Mouse (Mus musculus) MEL (cell line): ENCODE measurements at regions not wholly inside any gene's neighbourhood (a gene's known extent, or its start where the extent isn't known, plus 50 kb on each side); places are given as distances from the start of the nearest gene placed in this dataset.
A peak's percentile ranks its signal among the peaks of the same experiment; 100 is the strongest.

Experiments
- DNase-seq: peaks from one replicate; pipeline ENCODE4 v3.0.0; 2011; ENCODE audit warnings: low read depth, low spot score
- H3K27ac ChIP-seq: 2 replicates; pipeline ENCODE4 v1.5.1; 2012; ENCODE audit warnings: low read depth, mild to moderate bottlenecking, control low read depth, low read length, moderate library complexity; ENCODE audit not compliant: control insufficient read depth
- H3K27me3 ChIP-seq, 2 experiments: fragments of 150-350 bp in 1 of 2; sonication (generic) in 1 of 2; 2 replicates each; pipeline ENCODE4 v1.6.1; 2012; ENCODE audit warnings: low read length in 2 of 2, mild to moderate bottlenecking in 2 of 2, improper control_type of control experiment in 1 of 2, moderate library complexity in 1 of 2; ENCODE audit not compliant: insufficient read depth in 2 of 2, control insufficient read depth in 1 of 2
- H3K36me3 ChIP-seq, 2 experiments: 2 replicates each; pipeline ENCODE4 v1.6.1; 2012 to 2014; ENCODE audit warnings: low read length in 2 of 2, improper control_type of control experiment in 1 of 2, inconsistent platforms in 1 of 2, mild to moderate bottlenecking in 1 of 2; ENCODE audit not compliant: insufficient read depth in 2 of 2, control insufficient read depth in 1 of 2
- H3K4me1 ChIP-seq, 2 experiments: fragments of 150-350 bp in 1 of 2; sonication (generic) in 1 of 2; 2 replicates each; pipeline ENCODE4 v1.6.1; 2012; ENCODE audit warnings: low read length in 2 of 2, improper control_type of control experiment in 1 of 2, mild to moderate bottlenecking in 1 of 2; ENCODE audit not compliant: insufficient read depth in 2 of 2, control insufficient read depth in 1 of 2
- H3K4me3 ChIP-seq, 2 experiments: fragments of 150-350 bp in 1 of 2; sonication (generic) in 1 of 2; 2 replicates each; pipeline ENCODE4 v1.5.1; 2012; ENCODE audit warnings: low read depth in 2 of 2, low read length in 2 of 2, mild to moderate bottlenecking in 2 of 2, moderate library complexity in 2 of 2, control low read depth in 1 of 2, improper control_type of control experiment in 1 of 2; ENCODE audit not compliant: control insufficient read depth in 1 of 2, insufficient read depth in 1 of 2
- H3K79me2 ChIP-seq: 2 replicates; pipeline ENCODE4 v1.6.1; 2012; ENCODE audit warnings: mild to moderate bottlenecking, low read length, moderate library complexity; ENCODE audit not compliant: control insufficient read depth, poor library complexity, insufficient read depth
- H3K9ac ChIP-seq: 2 replicates; pipeline ENCODE4 v1.6.1; 2012; ENCODE audit warnings: low read depth, mild to moderate bottlenecking, control low read depth, low read length, moderate library complexity; ENCODE audit not compliant: control insufficient read depth, poor library complexity, severe bottlenecking
- H3K9me3 ChIP-seq: fragments of 150-350 bp; sonication (generic); replicated peaks from 2 replicates; pipeline ENCODE4 v1.6.1; 2012; ENCODE audit warnings: mild to moderate bottlenecking, low read length, improper control_type of control experiment, moderate library complexity; ENCODE audit not compliant: insufficient read depth
- CHD1 ChIP-seq: IDR thresholded peaks from 2 replicates; pipeline ENCODE4 v1.6.1; 2012; ENCODE audit warnings: low read depth, mild to moderate bottlenecking, inconsistent platforms, low read length, improper control_type of control experiment
- CHD2 ChIP-seq: IDR thresholded peaks from 2 replicates; pipeline ENCODE4 v1.6.1; 2011; ENCODE audit warnings: low read length, improper control_type of control experiment
- ELF1 ChIP-seq: IDR thresholded peaks from 2 replicates; pipeline ENCODE4 v1.6.1; 2014; ENCODE audit warnings: low read depth, mild to moderate bottlenecking, inconsistent platforms, low read length, improper control_type of control experiment, moderate library complexity
- EP300 ChIP-seq, 2 experiments: IDR thresholded peaks; 2 replicates each; pipeline ENCODE4 v1.6.1; 2011; ENCODE audit warnings: improper control_type of control experiment in 2 of 2, low read length in 2 of 2, low read depth in 1 of 2, mild to moderate bottlenecking in 1 of 2
- GABPA ChIP-seq: IDR thresholded peaks from 2 replicates; pipeline ENCODE4 v1.6.1; 2012; ENCODE audit warnings: low read depth, mild to moderate bottlenecking, inconsistent platforms, low read length, improper control_type of control experiment, moderate library complexity
- GATA1 ChIP-seq: IDR thresholded peaks from 2 replicates; pipeline ENCODE4 v1.6.1; 2011; ENCODE audit warnings: low read depth, low read length, improper control_type of control experiment
- JUND ChIP-seq: IDR thresholded peaks from 2 replicates; pipeline ENCODE4 v1.6.1; 2011; ENCODE audit warnings: low read depth, mild to moderate bottlenecking, improper control_type of control experiment, low read length
- MAX ChIP-seq: IDR thresholded peaks from 2 replicates; pipeline ENCODE4 v1.6.1; 2011; ENCODE audit warnings: low read length, improper control_type of control experiment
- MAZ ChIP-seq: IDR thresholded peaks from 2 replicates; pipeline ENCODE4 v1.6.1; 2012; ENCODE audit warnings: low read depth, mild to moderate bottlenecking, inconsistent platforms, low read length, improper control_type of control experiment
- MEF2A ChIP-seq: IDR thresholded peaks from 2 replicates; pipeline ENCODE4 v1.6.1; 2014; ENCODE audit warnings: low read depth, mild to moderate bottlenecking, inconsistent platforms, low read length, improper control_type of control experiment; ENCODE audit not compliant: poor library complexity, insufficient replicate concordance, severe bottlenecking; ENCODE audit errors: extremely low read depth
- MYB ChIP-seq: IDR thresholded peaks from 2 replicates; pipeline ENCODE4 v1.6.1; 2011; ENCODE audit warnings: mild to moderate bottlenecking, low read depth, low read length, improper control_type of control experiment
- POLR2A ChIP-seq, 2 experiments: IDR thresholded peaks; 2 replicates each; pipeline ENCODE4 v1.6.1; 2011 to 2012; ENCODE audit warnings: low read length in 2 of 2, mild to moderate bottlenecking in 2 of 2, control low read depth in 1 of 2, improper control_type of control experiment in 1 of 2, low read depth in 1 of 2, moderate library complexity in 1 of 2; ENCODE audit not compliant: control insufficient read depth in 1 of 2, insufficient read depth in 1 of 2, poor library complexity in 1 of 2
- POLR2AphosphoS2 ChIP-seq: IDR thresholded peaks from 2 replicates; pipeline ENCODE4 v1.6.1; 2011; ENCODE audit warnings: low read length, improper control_type of control experiment
- POLR2AphosphoS5 ChIP-seq: IDR thresholded peaks from 2 replicates; pipeline ENCODE4 v1.6.1; 2012; ENCODE audit warnings: low read depth, borderline replicate concordance, mild to moderate bottlenecking, inconsistent platforms, low read length, moderate library complexity, mixed read lengths
- RCOR1 ChIP-seq: IDR thresholded peaks from 2 replicates; pipeline ENCODE4 v1.6.1; 2012; ENCODE audit warnings: low read depth, mild to moderate bottlenecking, inconsistent platforms, low read length, improper control_type of control experiment
- SMC3 ChIP-seq: IDR thresholded peaks from 2 replicates; pipeline ENCODE4 v1.6.1; 2011; ENCODE audit warnings: low read depth, low read length, improper control_type of control experiment
- TAL1 ChIP-seq: IDR thresholded peaks from 2 replicates; pipeline ENCODE4 v1.6.1; 2012; ENCODE audit warnings: mild to moderate bottlenecking, inconsistent platforms, low read length, moderate library complexity, mixed read lengths
- ZNF384 ChIP-seq: IDR thresholded peaks from 2 replicates; pipeline ENCODE4 v1.6.1; 2012; ENCODE audit warnings: low read depth, mild to moderate bottlenecking, inconsistent platforms, low read length, improper control_type of control experiment

GRCm38 (mm10) chr14:73445508-73446256 is 60.6 kb upstream of the Itm2b start:
- H3K27ac ChIP-seq = no peak overlapping the region
- no peaks in the 10 kb centered on the region for H3K27me3 ChIP-seq
- DNase-seq = no peak
- no peak overlapping the region for H3K9ac ChIP-seq
- no peak overlapping the region for H3K4me3 ChIP-seq
- H3K4me1 ChIP-seq = peaks cover 0 to 11% of the 10 kb centered on the region in 2 experiments; a peak in 3 of 4 replicates
- H3K36me3 ChIP-seq = no peaks in the 10 kb centered on the region; a peak in 1 of 4 replicates
- TF ChIP-seq POLR2AphosphoS5 = no peak
- H3K79me2 ChIP-seq = no peaks in the 10 kb centered on the region
- H3K9me3 ChIP-seq = no peaks in the 10 kb centered on the region

- H3K9me3 ChIP-seq = no peaks in the 10 kb centered on the region
- DNase-seq = peak; percentile 53
- peak overlapping the region; percentile 2; the same call in 1 of the 2 replicates for H3K27ac ChIP-seq
- H3K36me3 ChIP-seq = no peaks in the 10 kb centered on the region; a peak in 1 of 4 replicates
- TF ChIP-seq CHD1 (no peak), POLR2AphosphoS2 (no peak), TAL1 (no peak), EP300 (IDR thresholded peaks at IDR 0.05; ENCODE audit: low read depth in 1 of 2, low read length in 2 of 2) (peak in 1 of 2 experiments; percentile 30; a peak in 1 of 4 replicates), MEF2A (no peak), POLR2A (IDR thresholded peaks at IDR 0.05; ENCODE audit: control insufficient read depth in 1 of 2, insufficient read depth in 1 of 2, low read depth in 1 of 2, low read length in 2 of 2, poor library complexity in 1 of 2) (no peak), GABPA (no peak), GATA1 (peak; percentile 58; the same call in 1 of the 2 replicates), ELF1 (no peak), CHD2 (no peak), SMC3 (no peak), MAX (no peak), RCOR1 (no peak), MAZ (no peak), JUND (no peak), MYB (no peak), ZNF384 (no peak)
- no peaks in the 10 kb centered on the region for H3K27me3 ChIP-seq
- no peaks in the 10 kb centered on the region for H3K79me2 ChIP-seq
- peaks cover 0 to 11% of the 10 kb centered on the region in 2 experiments; a peak in 3 of 4 replicates for H3K4me1 ChIP-seq
- H3K9ac ChIP-seq = peak overlapping the region; percentile 70
- H3K4me3 ChIP-seq = peak overlapping the region; percentile 56 to 71
These were observed 59.6 kb upstream of the Itm2b start for GRCm38 (mm10) chr14:73444733-73445132.
